Mouse (Mus musculus) left cerebral cortex, adult 11 months (tissue): ENCODE measurements around the gene Cyth3.

ENCODE experiments used
- DNase-seq: peaks from one replicate; pipeline ENCODE4 v3.0.0; 2022; ENCODE audit warnings: low spot score

Gene Cyth3

GRCm38 (mm10) chr5:143706822-143707200, 84.6 kb downstream of the Cyth3 start:
- DNase-seq: no peak

DNA sequence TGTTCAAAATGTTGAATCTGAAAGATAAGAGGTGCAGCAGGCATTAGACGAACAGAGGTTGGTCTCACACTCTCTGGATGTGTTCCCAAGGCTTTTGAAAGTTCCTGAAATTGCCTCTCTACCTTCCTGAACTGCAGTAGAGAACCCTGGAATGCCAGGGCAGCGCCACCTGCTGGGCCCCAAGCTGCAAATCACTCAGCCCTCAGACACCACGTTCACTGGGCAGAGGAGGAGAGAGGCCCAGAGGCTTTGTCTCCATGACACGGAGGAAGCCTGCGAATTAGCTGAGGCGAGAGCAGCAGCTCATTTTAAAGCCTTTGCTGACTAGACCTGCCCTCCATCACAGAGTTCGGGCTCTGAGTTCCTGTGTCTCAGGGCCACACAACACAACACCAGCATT, 89.1 kb downstream of the Cyth3 start:
- peak; percentile 53 for DNase-seq

DNA sequence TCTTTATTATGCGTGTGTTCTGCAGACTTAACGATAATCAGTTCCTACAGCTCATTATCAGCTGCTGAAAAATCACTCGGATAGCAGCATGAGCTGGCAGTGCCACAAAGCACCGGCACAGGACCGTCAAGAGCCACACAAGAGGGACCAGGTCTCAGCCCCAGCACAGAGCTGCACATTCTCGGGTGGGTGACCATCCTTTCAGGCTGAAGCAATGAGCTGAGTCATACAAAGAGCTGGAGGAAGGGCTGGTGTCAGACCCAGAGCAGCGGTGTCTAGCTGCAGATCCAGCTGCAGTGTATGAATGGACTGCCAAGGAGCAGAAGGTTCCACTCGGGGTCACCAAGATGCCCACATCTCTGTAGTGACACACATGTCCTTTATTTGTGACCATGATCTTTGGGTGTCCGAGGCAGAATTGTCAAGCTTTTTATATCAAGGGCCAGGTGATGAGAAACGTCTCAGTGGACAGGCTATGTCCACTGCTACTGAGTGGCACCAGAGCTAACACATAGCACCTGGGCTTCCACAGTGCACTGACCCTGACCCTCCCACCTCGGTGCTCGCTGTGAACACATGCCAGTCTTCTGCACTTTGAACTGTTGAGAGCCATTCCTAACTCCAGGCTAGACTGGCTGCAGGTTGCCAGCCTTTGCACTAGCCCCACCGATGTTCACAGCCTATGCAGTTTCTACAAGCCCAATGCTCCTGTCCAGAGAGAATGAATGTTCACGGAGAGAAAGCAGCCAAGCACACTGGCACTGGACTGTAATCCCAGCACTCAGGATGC, 90.0 kb downstream of the Cyth3 start:
- DNase-seq: no peak

- no peak for DNase-seq
Observed at GRCm38 (mm10) chr5:143721962-143722361, 99.7 kb downstream of the Cyth3 start.

DNA sequence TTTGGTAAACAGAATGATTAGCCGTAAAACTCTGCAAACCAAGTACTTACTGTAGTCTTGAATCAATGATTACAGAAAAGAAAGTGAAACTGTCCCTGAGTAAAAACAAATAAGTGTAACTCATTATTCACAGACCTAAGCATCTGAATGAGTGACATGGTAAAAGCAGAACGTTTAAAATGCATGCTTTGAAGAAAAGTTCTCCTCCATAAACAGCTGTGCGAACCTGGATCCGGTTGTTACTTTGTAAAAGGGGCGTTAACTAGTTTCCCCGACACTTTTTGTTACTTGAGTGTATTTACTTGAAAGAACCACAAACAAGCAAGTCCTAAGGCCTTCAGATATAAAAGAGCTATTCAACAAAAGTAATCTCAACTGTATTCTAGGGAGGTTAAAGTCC, 108.7 kb downstream of the Cyth3 start:
- DNase-seq: no peak

GRCm38 (mm10) chr5:143731483-143732112, 109.4 kb downstream of the Cyth3 start:
- no peak for DNase-seq

- DNase-seq: peak; percentile 95
Observed at GRCm38 (mm10) chr5:143732180-143732891, 110.1 kb downstream of the Cyth3 start, which contains the start of gene Usp42. Gene Usp42 (minus strand): TSS chr5:143732280.

GRCm38 (mm10) chr5:143749630-143750208, 127.5 kb downstream of the Cyth3 start:
- DNase-seq: no peak

DNA sequence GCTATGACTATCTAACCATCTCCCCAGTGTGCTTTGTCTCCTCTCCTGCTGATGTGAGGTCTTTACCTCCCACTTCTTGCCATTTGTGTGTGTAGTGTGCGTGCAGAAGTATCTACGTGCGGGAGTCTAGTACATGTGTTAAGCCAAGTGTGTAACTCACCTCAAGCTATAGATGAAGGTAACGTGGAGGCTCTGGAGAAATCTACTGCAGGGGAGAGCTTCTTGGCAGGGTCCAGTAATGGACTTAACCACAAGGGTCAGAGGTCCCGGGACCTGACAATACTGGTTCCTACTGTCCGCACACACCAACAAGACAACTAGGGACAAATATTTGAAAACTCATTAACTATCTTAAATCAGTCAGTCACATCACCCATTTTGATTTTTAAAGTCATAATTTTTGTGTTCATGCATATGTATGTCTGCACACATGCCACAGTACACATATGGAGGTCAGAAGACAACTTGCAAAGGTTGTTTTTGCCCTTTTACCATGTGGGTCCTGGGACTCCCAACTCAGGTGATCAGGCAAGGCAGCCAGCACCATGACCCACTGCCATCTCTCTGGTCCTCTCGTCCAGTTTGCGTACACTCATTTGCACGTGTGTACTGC, 133.4 kb downstream of the Cyth3 start:
- DNase-seq: no peak

DNA sequence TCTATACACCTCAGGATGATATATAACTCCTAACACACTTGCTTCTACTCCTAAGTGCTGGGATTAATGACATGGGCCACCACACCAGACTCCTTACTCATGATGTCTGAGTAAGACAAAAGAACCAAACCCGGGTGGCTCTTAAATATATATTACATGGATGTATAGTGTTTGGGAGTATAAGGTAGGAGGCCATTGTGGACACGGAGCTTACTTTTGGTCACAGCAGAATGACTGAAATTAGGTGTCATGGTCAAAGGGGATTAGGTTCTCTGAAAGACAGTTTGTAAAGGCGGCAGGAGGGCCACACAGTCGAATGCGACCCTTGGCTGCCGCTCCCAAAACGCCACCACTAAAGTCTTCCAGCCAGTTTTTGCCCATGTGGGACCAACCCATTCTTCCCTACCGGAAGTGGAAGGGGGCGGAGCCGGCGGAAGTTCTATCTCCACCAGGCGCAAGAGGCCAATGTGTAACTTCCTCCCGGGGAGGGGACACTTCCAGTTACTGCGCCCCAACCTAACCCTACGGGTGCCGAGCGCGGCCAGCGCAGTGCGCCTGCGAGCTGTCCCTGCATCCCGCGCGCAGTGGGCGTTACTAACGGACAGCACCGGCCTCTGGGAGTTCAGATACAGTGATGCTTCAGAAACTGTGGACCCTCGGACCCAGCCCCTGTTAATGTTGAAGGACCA, 135.7 kb downstream of the Cyth3 start:
- DNase-seq: peak; percentile 91

- DNase-seq: no peak
Observed at GRCm38 (mm10) chr5:143759554-143759953, 137.3 kb downstream of the Cyth3 start.
